Mouse (Mus musculus) gonadal fat pad, adult 2 months (tissue): ENCODE results near the gene Ntf3. TPM values are rescaled to one million over a fixed set of nuclear protein-coding genes. Genes with fewer than 3 reads are reported as not detected.

Source experiments
- DNase-seq: peaks from one replicate; pipeline ENCODE4 v3.0.0-alpha.2; 2012; ENCODE audit warnings: low read depth
- polyA plus RNA-seq: library from polyadenylated mRNA; depleted of rRNA; stranded (reverse); fragments of >200 nt; gene quantifications from 2 replicates; pipeline ENCODE4 v1.2.3, GENCODE M21; 2012

Gene Ntf3
- polyA plus RNA-seq, 1 experiment: 1.9 TPM

DNA sequence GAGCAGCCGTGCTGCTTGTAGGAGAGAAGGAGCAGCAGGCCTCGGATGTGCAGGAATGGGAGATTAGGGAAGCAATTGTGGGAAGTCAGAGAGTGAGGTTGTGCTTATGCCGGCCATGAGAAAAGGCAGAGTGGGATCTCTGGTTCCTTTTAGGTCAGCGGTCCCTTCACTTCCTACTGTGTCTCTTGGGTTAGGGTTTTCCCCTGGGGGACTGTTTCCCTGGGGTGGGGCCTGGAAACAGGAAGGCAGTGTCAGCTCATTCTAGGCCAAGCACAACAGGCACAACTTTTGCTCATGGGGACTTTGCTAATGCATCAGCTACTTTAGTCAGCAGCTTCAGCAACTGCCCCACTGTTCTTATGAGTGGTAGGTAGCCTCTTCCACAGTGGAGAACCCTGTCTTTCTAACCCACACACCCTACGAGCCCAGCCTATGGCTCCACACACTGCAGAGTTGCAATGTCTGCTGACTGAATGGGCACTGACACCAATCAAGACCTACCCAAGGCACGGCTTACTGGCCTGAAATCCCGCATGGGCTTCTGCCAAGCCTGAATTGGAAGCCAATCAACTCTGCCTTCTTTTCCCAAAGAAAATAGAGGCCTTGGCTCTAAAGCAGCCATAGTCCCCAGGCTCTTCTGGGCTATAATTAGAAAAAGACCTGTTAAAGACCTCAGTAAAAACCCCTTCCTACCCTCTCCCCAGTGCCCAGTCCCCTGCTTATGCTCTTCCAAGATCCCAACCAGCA is 60.5 kb downstream of the Ntf3 start:
- no peak for DNase-seq

DNA sequence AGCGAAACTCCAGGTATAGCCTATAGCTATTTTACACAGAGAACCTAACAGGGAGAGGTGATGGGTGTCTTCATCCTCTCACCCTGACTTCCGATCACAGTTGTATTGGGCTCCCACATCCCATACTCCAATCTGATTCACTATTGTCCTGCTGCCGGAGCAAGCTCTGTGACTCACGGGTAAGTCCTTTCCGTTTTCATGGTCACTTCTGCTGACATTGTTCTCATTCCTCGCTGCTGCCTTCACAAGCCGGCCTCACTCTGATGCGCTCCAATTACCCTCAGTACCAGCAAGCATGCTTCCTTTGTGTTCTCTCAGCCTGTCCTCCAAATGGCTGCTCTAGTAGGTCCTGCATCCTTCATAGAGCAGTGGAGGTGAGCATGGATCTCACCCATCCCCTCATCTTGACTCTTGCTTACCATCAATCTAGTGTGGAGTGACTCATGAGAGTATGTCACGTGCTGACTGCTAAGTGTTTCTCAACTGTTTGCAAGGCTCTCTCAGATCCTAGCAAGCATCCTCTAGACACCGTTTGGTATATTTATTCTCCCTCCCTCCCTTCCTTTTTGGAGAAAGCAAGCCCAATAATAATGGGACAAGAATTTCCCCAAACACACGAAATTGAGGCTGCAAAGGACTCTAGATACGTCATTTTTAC is 61.5 kb downstream of the Ntf3 start:
- no peak for DNase-seq

DNA sequence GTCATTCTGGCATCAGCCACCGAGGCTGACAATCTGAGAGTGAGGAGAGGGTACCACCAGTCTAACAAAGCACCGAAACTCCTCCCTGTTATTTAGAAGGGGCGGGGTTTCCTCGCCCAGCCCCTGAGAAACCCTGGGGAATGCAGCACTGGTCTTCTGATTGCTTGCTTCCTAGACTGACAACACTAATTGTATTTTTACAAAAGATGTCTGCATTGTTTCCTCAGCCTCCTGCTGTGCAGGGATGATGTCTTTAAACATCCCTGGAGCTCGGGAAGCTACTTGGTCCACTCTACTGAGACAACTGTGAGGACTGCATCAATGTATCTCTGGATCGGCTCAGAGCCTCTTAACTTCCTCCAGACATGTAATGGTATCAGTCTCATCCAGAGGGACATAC is 64.1 kb downstream of the Ntf3 start:
- DNase-seq: no peak

DNA sequence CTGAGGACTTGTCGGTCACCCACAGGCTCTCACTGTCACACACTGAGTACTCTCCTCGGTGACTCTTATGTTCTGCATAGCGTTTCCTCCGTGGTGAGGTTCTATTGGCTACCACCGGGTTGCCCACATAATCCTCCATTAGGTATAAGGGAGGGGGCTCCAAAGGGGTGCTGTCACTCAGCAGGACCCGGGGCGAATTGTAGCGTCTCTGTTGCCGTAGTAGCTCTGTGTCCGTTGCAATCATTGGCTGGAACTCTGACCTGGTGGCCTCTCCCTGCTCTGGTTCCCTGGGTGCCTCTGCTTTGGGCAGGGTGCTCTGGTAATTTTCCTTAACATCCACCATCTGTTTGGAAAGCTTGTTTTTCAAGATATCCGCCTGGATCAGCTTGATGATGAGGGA is 64.7 kb downstream of the Ntf3 start:
- no peak for DNase-seq

DNA sequence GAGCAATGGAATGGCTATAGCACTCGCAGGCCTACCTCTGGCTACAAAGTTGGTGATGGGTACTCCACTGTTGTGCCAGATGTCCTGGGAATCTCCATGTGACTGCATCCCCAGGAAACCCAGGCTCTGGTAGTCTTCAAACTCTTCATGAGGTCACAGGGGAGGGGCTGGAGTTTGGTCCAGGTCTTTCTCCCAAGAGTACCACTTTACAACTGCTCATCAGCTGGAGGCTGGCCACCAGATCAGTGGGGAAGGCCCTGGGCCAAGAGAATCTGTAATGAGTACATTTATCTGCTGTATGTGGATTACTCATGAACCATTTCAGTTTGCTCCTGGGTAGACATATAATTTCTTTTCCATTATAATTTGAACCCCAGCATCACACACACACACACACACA is 66.1 kb downstream of the Ntf3 start:
- no peak for DNase-seq

DNA sequence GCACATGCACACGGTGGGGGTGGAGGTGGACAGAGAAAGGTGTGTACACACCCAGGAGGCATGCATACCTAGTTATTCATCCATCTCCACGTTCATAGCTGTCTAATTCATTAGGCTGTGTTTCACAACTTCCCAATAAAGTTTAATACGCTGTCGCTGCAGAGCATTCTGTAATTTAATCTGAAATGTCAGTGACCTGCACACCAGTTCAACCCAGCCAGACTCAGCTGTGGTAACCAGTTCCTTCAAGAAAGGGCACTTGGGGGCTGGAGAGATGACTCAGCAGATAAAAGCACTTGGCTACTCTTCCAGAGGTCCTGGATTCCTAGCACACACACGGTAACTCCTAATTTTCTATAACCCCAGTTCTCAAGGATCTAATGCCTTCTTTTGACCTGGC is 69.2 kb downstream of the Ntf3 start:
- no peak for DNase-seq

DNA sequence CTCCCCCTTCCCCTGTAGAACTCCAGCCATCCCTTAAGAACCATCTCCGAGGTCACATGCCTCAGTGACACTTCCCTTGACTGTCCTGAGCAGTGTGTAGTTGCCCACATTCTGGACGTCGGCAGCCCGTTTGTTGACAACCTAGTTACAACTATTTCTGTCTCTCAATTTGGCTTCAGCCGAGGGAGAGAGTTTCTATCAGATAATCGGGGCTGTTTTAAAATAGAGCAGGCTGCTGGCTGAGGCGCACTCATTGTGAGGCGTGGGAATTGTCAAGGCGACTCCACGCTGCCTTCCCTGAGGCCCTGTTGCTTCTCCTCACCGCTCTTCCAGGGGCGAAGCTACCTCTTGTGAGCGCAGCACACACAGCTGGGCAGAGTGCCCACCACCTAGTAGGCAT is 70.6 kb downstream of the Ntf3 start:
- DNase-seq: no peak

DNA sequence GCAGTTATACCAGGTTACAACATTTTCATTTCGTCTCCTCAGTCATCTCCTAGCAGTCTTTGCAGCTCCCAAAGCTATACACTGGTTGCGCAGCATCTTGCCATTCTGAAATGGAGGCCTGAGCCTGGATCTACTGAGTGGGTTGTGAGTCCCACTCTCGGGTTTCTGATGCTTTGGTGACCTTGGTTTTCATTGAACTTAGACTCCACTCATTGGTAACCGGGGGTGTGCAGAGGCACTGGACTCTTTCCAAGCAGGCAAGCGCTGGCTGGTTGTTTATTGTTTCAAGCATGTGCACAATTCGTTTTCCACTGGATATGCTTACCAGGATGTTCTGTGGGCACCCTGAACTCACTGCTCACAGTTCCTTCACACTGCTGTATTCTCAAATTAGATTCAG is 71.7 kb downstream of the Ntf3 start:
- no peak for DNase-seq

DNA sequence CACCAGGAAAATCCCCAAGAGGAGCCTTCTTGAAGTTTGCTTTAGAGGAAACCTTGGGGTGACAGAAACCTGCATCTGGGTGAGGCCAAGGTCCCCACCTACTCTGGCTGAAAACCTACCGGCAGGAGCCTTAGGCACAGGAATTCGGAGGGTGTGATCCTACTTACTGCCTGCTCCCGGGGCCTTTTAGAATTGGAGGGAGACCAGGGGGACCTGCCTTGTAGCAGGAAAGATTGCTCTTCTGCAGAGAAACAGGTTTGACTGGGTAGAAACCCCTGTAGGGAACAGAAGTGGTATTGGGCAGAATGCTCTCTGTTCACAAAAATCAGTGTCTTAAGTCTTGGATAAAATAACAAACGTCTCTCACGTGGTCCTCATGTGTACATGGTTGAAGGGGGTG is 74.7 kb downstream of the Ntf3 start:
- no peak for DNase-seq

DNA sequence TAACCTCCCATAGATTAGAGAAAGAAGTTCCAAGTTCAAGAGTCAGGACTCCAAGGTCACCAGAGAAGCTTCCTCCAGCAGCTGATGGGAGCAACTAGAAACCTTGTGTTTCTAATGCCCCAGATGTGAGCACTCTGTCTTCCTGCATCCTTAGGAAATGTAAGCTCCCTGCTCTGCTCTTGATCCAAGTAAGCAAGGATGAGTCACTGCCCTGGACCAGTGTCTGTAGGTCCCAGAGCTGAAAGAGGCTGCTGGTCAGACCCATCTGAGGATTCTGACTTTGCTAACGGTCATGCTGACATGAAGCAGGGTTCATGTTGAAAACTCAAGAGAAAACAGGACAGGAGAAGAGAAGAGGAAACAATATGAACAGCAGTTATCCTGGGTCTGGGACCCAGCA is 76.6 kb downstream of the Ntf3 start:
- no peak for DNase-seq

DNA sequence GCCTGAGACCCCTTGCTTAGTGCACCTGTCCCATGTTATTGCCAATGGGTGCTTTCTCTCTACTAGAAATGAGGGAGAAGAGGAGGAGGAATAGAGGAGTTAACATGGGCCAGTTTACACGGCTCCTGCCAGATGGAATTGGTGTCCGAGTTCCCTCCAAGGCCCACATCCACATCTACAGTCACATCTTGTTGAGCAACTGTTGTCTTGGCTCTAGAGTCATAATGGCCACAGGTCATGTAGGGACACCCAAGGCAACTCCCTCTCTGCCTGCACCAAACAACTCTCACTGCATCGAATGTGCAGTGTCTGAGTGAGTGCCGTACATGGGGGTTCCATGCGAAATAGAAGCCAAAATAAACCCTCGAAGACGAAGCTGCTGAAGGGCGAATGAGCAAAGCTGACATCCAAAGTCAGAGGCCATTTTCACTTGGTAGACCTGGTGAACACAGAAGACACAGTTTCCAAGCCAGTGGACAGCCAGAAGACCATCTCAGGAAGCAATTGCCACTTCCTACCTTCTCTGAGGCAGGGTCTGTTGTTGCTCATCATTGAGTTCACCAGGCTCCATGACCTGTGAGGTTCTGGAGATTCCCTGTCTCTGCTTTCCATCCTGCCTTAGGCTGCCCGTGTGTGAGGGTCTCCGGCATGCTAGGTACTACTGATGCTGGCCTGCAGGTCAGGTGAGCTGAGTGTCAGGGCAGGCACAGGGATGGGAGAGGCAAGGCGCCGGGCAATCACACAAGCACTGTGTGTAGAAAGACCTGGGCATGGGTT is 78.0 kb downstream of the Ntf3 start:
- DNase-seq: no peak

DNA sequence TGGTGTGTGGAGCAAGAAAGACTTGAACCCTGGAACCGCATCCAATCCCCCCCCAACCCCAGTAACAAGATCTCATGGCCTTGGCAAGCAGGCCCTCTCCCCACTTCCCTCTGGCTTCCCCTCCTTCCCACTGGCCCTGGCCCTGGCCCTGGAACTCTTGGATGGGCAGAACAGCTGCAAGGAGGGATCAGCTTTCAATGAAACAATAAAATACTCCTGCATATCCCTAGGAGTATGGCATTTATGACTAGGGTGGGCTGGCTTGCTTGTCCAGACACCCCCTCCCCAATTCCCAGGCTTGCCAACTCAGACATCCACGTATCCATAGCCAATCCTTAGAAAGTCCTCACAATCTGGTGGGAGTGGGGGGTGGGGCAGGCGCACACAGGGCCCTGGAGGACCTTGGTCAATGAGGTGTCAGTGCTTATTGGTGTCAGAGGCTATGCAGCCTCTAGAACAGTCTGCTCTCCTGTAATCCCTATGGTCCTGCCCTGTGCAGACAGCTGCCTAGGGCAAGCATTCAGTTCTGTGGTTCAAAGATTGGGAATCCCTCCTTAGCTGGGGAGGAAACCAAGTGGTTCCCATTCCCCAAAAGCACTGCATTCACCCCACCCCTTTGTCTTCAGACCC is 80.3 kb downstream of the Ntf3 start:
- no peak for DNase-seq

DNA sequence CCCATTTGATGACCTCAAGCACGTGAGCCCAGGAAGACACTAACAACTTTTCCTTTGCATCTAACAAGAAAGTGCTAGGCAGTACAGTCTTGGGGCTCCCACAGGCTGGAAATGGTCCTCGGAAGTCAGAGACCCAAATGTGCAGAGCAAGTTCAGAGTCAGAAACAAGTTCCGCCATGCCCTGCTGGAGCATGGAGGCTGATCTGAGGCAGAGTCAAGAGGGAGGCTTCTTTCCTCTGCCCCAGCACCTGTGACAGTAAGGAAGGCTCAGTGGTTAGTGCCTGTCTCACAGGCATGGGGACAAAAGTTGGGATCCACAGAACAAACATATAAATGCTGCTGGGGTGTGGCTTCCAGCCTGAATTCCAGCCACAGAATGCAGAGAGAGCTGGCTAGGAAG is 86.2 kb downstream of the Ntf3 start:
- no peak for DNase-seq

DNA sequence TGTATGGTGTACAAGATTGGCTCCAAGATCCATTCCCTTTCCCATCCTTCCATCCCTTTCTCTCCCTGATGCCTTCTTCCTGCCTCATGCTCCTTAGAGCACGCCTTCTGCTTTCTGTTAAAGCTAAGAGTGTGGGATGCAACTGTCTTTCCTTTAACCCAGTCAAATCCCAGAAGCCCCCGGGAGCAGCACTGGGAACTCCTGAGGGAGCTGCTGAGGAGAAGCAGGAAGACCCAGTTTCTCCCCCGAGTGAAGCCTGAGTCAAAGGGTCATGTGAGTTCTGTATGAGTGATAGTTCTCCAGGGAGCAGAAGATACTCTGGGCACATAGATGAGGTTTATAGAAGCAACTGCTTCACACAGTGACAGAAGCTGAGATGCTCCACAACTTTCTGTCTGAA is 109.0 kb downstream of the Ntf3 start:
- no peak for DNase-seq

DNA sequence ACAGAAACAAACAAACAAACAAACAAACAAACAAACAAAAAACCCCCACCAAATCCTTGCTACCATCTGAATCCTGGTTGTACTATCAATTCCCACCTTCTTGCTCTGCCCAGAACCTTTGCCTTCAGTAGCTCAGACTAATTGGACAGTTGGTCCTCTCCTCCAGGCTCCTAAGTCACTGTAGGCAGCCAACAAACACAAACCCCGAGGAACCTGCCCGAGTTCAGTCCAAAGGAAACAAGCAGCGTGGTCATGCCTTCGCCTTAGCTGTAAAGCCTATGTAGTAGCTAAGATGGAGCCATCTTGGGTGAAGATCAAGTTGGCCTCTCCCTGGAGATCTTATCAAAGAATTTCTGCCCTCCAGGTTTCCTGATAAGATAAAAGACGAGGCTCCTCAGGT is 113.6 kb downstream of the Ntf3 start:
- peak; percentile 40 for DNase-seq
